Mouse (Mus musculus): ENCODE results near the gene Cc2d1a. TPM values are rescaled to one million over a fixed set of nuclear protein-coding genes. Genes with fewer than 3 reads are reported as not detected.

Gene Cc2d1a
- total RNA-seq, 2 experiments from 2014 or later: 59.8 to 68.1 TPM

DNA sequence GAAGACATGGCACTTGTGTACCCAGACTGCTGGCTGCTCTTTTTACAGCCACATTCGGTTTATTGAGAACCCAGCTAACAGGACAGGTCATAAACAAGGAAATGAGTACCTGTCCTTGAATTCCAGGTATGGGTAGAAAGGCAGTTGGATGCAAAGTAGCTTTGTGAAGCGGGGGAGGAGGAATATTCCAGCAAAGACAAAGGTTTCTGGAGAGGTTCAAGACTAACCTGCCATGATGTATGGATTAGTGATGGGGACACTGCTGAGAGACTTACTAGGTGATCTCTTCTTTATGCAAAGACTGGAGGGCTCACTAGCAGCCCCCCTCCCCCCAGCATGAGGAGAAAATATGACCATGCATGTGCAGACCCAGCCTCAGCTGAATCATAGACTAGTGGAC is 42.1 kb downstream of the Cc2d1a start:
- DNase-seq (ENCODE audit: low spot score in 2 of 2): no peak

DNA sequence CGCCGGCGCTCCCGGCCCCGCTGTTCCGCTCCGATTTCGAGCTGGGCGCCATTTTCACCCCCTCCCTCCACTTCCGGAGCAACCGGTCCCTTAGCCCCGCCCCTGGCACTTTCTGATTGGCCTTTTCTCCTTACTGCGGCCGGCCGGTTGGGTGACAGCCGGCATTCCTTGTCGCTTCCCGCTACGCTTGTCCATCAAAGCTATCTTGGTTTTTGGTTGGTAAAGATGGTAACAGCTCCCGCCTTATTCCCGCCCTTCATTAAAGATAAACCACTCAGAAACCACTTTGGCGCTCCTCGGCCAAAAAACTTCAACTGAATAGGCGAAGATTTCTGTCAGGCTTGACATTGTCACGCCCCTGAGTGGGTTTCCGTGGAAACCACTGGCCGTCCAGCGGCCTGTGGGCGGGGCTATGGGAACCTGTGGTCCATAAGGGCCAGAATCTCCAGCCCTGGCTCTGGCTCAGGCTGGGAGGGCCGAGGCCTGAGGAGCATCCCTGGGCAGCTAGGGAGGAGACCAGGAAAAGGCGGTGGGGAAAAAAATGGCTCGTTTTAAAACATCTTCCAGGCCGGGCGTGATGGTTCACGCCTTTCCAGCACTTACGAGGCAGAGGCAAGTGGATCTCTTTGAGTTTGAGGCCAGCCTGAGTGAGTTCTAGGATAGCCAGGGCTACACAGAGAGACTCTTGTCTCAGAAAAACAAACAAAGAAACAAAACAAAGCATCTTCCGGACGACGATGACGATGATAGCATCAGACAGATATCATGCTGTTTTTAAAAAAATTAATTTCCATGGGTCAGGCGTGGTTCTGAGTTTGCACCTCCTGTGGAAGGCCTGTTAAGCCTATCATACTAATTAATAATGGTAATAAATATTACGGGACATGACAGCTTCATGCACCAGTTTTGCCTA is 42.8 kb downstream of the Cc2d1a start, which contains the start of gene Dcaf15:
Gene Dcaf15 (minus strand): TSS at position 72 of the 913 bp plus-strand sequence.
- DNase-seq (ENCODE audit: low spot score in 2 of 2): peak; percentile 98

GRCm38 (mm10) chr8:84104221-84104620 is 43.5 kb downstream of the Cc2d1a start:
- DNase-seq (ENCODE audit: low spot score in 2 of 2): no peak

- DNase-seq (ENCODE audit: low spot score in 2 of 2): no peak
Measured at GRCm38 (mm10) chr8:84103601-84104000, 44.1 kb downstream of the Cc2d1a start.

- no peak for DNase-seq (ENCODE audit: low spot score in 2 of 2)
Measured at GRCm38 (mm10) chr8:84101476-84102270, 46.1 kb downstream of the Cc2d1a start.

DNA sequence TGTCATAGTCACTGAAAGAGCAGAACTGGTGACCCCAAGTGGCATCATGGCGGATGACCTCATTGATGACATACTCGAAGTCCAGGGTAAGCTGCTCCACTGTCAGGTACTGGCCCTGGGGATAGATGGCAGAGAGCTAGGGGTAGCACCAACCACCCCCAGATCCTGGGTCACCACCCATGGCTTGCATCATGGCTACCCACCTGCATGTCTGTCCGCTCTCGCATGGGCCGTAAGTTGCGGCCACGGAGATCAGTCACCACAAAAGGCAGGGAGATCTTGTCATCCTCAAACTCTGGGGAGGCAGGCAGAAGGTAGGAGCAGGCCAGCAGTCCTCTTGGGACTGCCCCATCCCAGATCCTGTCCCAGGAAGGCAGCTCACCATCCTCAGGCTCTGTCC is 49.4 kb downstream of the Cc2d1a start:
- no peak for DNase-seq (ENCODE audit: low spot score in 2 of 2)

GRCm38 (mm10) chr8:84096061-84096460 is 51.7 kb downstream of the Cc2d1a start:
- no peak for DNase-seq (ENCODE audit: low spot score in 2 of 2)

GRCm38 (mm10) chr8:84090585-84090984 is 57.2 kb downstream of the Cc2d1a start:
- DNase-seq (ENCODE audit: low spot score in 2 of 2): no peak

GRCm38 (mm10) chr8:84089277-84089676 is 58.5 kb downstream of the Cc2d1a start:
- DNase-seq (ENCODE audit: low spot score in 2 of 2): no peak

- no peak for DNase-seq (ENCODE audit: low spot score in 2 of 2)
Measured at GRCm38 (mm10) chr8:84087821-84088220, 59.9 kb downstream of the Cc2d1a start.

DNA sequence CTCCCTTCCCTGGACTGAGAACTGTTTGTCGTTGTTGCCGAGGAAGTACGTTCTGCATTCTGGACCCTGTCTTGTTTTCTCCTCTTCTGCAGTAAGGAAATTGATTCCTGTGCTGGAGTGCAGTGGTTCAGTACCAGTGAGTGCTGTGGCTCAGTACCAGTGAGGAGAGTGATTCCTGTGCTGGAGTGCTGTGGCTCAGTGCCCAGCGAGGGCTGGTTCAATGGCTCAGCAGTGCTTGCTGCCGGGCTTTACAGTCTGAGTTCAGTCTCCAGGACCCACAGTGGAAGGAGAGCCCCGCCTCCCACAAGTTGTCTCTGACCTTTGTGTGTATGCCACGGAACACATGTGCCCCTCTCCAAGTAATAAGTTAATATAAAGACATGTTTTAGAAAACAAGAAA is 60.6 kb downstream of the Cc2d1a start:
- DNase-seq (ENCODE audit: low spot score in 2 of 2): no peak

DNA sequence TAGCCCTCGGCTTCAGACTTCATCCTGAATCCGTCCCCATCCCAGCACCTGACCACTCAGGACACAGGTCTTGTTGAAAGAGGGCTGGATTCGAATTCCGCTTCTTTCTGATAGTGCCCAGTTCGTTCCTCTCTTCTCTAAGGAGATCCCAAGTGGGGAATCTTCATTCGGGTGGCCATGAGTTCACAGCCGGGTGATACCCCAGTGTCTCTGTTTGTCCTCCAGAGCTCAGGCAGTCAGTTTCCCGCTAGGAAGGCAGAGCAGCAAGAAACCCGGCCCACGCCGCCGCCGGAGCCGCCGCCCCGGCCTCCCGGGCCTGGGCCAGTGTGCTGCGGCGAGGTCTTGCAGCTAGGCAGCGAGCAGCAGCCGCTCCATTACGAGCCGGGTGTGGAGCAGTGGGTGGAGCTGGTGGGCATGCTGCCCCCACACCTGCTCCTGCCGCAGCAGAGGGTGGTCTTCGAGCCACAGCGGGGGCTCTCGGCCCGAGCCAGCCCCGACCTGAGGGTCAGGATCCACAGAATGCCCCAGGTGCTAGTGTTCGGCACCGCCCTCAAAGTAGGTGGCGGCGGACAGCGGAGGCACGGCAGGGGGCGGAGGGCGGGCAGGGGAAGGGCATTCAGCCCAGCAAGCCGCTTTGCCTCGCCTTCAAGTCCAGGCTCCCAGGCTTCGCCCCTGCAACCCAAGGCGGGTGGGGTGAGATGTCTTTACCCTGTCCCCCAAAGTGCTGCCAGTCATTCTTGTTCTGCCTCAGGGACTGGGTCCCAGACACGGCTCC is 63.2 kb downstream of the Cc2d1a start:
- no peak for DNase-seq (ENCODE audit: low spot score in 2 of 2)

DNA sequence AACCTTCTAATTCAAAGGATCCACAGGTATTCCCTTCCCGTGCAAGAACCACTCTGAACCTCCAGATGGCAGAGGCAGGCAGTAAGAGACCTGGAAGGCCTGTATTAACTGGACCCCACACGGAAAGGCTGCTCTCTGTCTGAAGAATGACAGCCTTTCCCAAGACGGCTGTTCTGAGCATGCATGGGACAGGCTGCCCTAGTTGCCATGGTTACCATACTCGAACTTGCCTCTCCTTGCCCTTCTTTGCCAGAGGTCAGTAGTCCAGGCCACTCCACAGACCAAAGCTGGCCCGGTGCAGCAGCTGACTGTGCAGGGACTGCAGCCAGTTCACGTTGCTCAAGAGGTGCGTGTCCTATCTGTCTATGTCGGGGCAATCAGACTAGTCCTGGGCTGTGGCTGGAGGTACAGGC is 63.9 kb downstream of the Cc2d1a start:
- DNase-seq (ENCODE audit: low spot score in 2 of 2): no peak

Small RNAs within 50 kb of the gene (microRNA-seq; reads per million reads assigned to microRNA genes)
- 0 reads per million in 2 experiments for gene Gm25110
- 2,858 to 3,165 reads per million in 2 experiments for gene Mir181c
- 5,171 reads per million in 2 experiments for gene Mir181d
- 0 reads per million in 2 experiments for gene Mir709

Other genes with a start within 250 kb of the Cc2d1a start
- 100 to 1,000 TPM; 360 to 379 TPM for gene Adgrl1, start 247.8 kb downstream of the Cc2d1a start, total RNA-seq (2021)
- gene Gm10644, start 192.7 kb downstream of the Cc2d1a start, total RNA-seq (2021): under 1 TPM; 0.22 to 0.37 TPM
- gene Asf1b, start 192.4 kb downstream of the Cc2d1a start, total RNA-seq (2021): 1 to 10 TPM; 2.0 to 2.1 TPM
- gene Prkaca, start 174.9 kb downstream of the Cc2d1a start, total RNA-seq (2021): 100 to 1,000 TPM; 240 to 254 TPM
- gene Samd1, start 150.3 kb downstream of the Cc2d1a start, total RNA-seq (2021): 10 to 100 TPM; 54.1 to 56.4 TPM
- gene 1700067K01Rik, start 146.4 kb downstream of the Cc2d1a start, total RNA-seq (2021): under 1 TPM; 0.49 to 0.66 TPM
- not detected for gene 2210011C24Rik, start 135.8 kb downstream of the Cc2d1a start, total RNA-seq (2021)
- 10 to 100 TPM; 11.2 to 13.5 TPM for gene Palm3, start 126.5 kb downstream of the Cc2d1a start, total RNA-seq (2021)
- 1 to 10 TPM; 1.4 to 1.7 TPM for gene Il27ra, start 105.3 kb downstream of the Cc2d1a start, total RNA-seq (2021)
- gene Rln3, start 102.9 kb downstream of the Cc2d1a start, total RNA-seq (2021): not detected
- 1 to 10 TPM; 3.0 to 5.3 TPM for gene Gm10643, start 82.8 kb downstream of the Cc2d1a start, total RNA-seq (2021)
- 10 to 100 TPM; 20.9 to 21.5 TPM for gene Rfx1, start 81.1 kb downstream of the Cc2d1a start, total RNA-seq (2021)
- 10 to 100 TPM; 31.8 to 31.9 TPM for gene Dcaf15, start 43.2 kb downstream of the Cc2d1a start, total RNA-seq (2021)
- gene Podnl1, start 21.9 kb downstream of the Cc2d1a start, total RNA-seq (2021): not detected
- gene 4930432K21Rik, start 89 bp upstream of the Cc2d1a start, total RNA-seq (2021): 1 to 10 TPM; 1.5 to 1.7 TPM
- gene Nanos3, start 37.3 kb upstream of the Cc2d1a start, total RNA-seq (2021): 1 to 10 TPM; 7.8 to 8.4 TPM
- 10 to 100 TPM; 18.0 to 18.3 TPM for gene Zswim4, start 89.1 kb upstream of the Cc2d1a start, total RNA-seq (2021)
- gene D8Ertd738e, start 101.8 kb upstream of the Cc2d1a start, total RNA-seq (2021): 100 to 1,000 TPM; 138 to 140 TPM
- gene Mri1, start 109.4 kb upstream of the Cc2d1a start, total RNA-seq (2021): 10 to 100 TPM; 27.4 to 29.0 TPM
- 10 to 100 TPM; 22.1 to 25.5 TPM for gene Ccdc130, start 122.4 kb upstream of the Cc2d1a start, total RNA-seq (2021)
- 100 to 1,000 TPM; 222 to 231 TPM for gene Cacna1a, start 240.5 kb upstream of the Cc2d1a start, total RNA-seq (2021)

Data from layer of hippocampus, postnatal 10 days (tissue).